Mouse (Mus musculus): ENCODE measurements around the gene Rbfox1. TPM values are rescaled to one million over a fixed set of nuclear protein-coding genes. Genes with fewer than 3 reads are reported as not detected.

Gene Rbfox1
- total and polyA plus RNA-seq, 2 experiments = 0.09 TPM; not detected in 1

DNA sequence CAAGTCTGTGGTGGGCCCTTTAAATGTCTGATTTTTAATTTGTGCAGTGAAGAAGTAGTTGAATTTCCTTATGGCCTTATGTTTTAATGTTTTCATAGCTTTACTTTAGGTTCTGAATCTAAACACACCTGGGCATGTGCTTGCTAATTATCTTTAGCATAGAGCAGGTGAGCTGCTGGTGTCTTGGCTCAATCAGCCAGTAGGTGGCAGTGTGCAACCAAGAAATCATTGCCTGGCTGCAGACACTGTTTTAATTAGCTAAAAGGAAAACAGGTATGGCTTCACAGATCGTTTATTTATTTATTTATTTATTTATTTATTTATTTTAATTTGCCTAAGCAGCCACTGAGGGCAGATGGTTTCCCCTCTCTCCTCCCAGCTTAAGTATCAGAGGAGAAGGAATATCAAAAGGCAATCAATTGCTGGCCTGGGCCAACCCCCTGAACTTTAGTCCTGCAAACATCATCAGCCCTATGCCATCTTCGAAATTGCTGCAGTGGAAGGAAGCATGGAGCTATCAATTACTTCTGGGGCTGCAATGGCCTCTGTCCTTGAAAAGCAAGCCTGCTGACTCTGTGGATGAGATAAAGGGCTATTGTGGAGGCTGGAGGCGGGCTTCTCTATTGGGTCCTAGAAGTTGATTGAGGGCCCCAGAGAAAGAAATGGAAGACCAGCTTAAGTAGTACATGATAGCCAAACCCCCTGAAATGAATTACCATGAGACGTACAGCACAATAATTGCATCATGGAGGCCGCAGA is 618.6 kb downstream of the Rbfox1 start:
- Histone ChIP-seq H3K9ac (ENCODE audit: low read depth, low read length) (no peak overlapping the region), H3K4me1 (ENCODE audit: control insufficient read depth, insufficient read depth, low read length) (peaks cover 2% of the 10 kb centered on the region; the same call in 1 of the 2 replicates), H3K36me3 (ENCODE audit: control insufficient read depth, insufficient read depth, low read length) (no peaks in the 10 kb centered on the region), H3K27me3 (ENCODE audit: control insufficient read depth, insufficient read depth, low read length) (no peaks in the 10 kb centered on the region), H3K79me2 (ENCODE audit: control insufficient read depth, insufficient read depth, low read length) (no peaks in the 10 kb centered on the region), H3K27ac (replicated peaks; ENCODE audit: insufficient read depth, low read depth, low read length) (no peak overlapping the region), H3K4me3 (ENCODE audit: insufficient read depth, low read depth, low read length) (no peak overlapping the region)
- WGBS = 56% methylated on average over 5 of the region's 5 CpGs
- peak; percentile 29 for DNase-seq (ENCODE audit: extremely low read depth, low read depth, low spot score)
- TF ChIP-seq POLR2A (IDR thresholded peaks at IDR 0.05; ENCODE audit: extremely low read depth, insufficient read depth, low read length) = no peak
- TF ChIP-seq CTCF (IDR thresholded peaks at IDR 0.05; ENCODE audit: low read depth, low read length) = peak; percentile 66

DNA sequence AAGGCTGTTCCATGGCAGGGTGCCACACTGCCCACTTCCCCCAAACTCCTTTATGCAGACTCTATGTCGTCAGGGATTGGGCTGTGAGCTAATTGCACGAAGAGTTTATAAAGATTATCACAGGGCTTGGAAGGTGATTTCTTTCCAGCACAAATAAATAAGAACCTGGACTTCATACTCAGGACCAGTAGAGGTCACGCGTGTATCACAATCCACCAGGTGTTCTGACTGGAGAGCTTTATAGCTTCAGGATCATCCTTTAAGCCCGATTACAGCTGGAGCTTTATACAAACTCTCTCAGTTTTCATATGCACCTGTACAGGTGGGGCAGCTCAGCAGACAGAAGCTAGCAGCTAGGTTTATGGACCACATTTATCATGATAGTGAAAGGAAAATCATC is 623.8 kb downstream of the Rbfox1 start:
- H3K36me3 ChIP-seq (ENCODE audit: control insufficient read depth, insufficient read depth, low read length) = no peaks in the 10 kb centered on the region
- H3K4me3 ChIP-seq (ENCODE audit: insufficient read depth, low read depth, low read length) = no peak overlapping the region
- no peaks in the 10 kb centered on the region for H3K79me2 ChIP-seq (ENCODE audit: control insufficient read depth, insufficient read depth, low read length)
- no peaks in the 10 kb centered on the region for H3K27me3 ChIP-seq (ENCODE audit: control insufficient read depth, insufficient read depth, low read length)
- DNase-seq (ENCODE audit: extremely low read depth, low read depth, low spot score) = peak; percentile 3
- TF ChIP-seq CTCF (IDR thresholded peaks at IDR 0.05; ENCODE audit: low read depth, low read length) (no peak), POLR2A (IDR thresholded peaks at IDR 0.05; ENCODE audit: extremely low read depth, insufficient read depth, low read length) (no peak)
- no peak overlapping the region for H3K9ac ChIP-seq (ENCODE audit: low read depth, low read length)
- peaks cover under 1% of the 10 kb centered on the region; the same call in 1 of the 2 replicates for H3K4me1 ChIP-seq (ENCODE audit: control insufficient read depth, insufficient read depth, low read length)
- 66% methylated on average over 5 of the region's 5 CpGs for WGBS
- no peak overlapping the region for H3K27ac ChIP-seq (replicated peaks; ENCODE audit: insufficient read depth, low read depth, low read length)

DNA sequence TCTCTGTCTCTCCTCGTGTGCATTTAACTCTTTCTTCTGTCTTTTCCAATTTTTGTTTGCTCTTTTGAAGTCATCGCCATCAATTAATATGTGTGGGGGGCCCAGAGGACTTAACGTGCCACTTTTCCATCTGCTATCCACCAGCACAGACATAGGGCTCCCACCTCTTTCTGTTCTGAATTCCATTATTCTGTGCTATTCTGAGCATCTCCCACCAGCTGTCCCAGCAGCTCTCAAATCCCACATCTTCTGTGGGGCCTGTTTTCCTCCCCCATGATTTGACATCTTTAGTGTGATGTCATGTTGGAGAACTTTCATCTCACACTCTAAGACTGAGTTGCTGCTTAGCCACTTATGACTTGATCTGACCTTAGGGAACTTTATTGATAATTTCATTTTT is 634.3 kb downstream of the Rbfox1 start:
- no peak for DNase-seq (ENCODE audit: extremely low read depth, low read depth, low spot score)
- H3K79me2 ChIP-seq (ENCODE audit: control insufficient read depth, insufficient read depth, low read length) = no peaks in the 10 kb centered on the region
- TF ChIP-seq POLR2A (IDR thresholded peaks at IDR 0.05; ENCODE audit: extremely low read depth, insufficient read depth, low read length) = no peak
- no peak for TF ChIP-seq CTCF (IDR thresholded peaks at IDR 0.05; ENCODE audit: low read depth, low read length)
- H3K9ac ChIP-seq (ENCODE audit: low read depth, low read length) = no peak overlapping the region
- H3K4me3 ChIP-seq (ENCODE audit: insufficient read depth, low read depth, low read length) = no peak overlapping the region
- no peaks in the 10 kb centered on the region for H3K4me1 ChIP-seq (ENCODE audit: control insufficient read depth, insufficient read depth, low read length)
- WGBS = 72% methylated on average over 3 of the region's 3 CpGs
- H3K36me3 ChIP-seq (ENCODE audit: control insufficient read depth, insufficient read depth, low read length) = no peaks in the 10 kb centered on the region
- H3K27ac ChIP-seq (replicated peaks; ENCODE audit: insufficient read depth, low read depth, low read length) = no peak overlapping the region
- no peaks in the 10 kb centered on the region for H3K27me3 ChIP-seq (ENCODE audit: control insufficient read depth, insufficient read depth, low read length)

DNA sequence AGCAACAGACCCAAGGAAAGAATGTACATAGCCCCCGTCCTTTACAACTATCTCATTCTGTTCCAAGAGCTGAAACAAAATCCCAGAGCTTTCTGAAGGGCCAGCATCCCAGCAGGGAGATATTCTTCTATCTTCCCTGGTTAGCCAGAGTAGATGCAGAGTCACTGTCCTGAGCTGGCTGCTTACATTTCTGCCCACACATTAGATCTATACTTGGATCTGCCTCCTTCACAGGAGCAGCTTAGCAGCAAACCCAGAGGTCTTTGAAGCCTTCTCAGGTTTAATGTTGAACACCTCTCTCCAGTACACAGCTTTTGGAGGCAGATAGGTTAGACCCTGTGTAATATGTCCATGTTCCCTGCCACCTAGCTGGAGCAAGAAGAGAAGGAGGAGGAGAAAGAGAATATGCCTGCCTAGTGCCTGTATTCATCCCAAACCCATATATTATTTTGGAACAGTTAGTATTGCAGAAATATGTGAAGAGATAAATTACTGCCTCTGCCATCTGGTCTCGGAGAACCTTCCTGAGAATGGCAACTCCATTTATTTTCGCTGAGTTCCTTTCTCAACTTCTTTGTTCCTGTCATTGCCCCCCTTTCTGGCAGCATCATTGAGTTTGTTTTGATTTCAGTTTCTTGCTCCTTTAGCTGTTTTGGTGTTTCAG is 640.5 kb downstream of the Rbfox1 start:
- H3K79me2 ChIP-seq (ENCODE audit: control insufficient read depth, insufficient read depth, low read length) = no peaks in the 10 kb centered on the region
- no peaks in the 10 kb centered on the region for H3K36me3 ChIP-seq (ENCODE audit: control insufficient read depth, insufficient read depth, low read length)
- H3K4me1 ChIP-seq (ENCODE audit: control insufficient read depth, insufficient read depth, low read length) = no peaks in the 10 kb centered on the region
- DNase-seq (ENCODE audit: extremely low read depth, low read depth, low spot score) = no peak
- H3K4me3 ChIP-seq (ENCODE audit: insufficient read depth, low read depth, low read length) = no peak overlapping the region
- no peak overlapping the region for H3K27ac ChIP-seq (replicated peaks; ENCODE audit: insufficient read depth, low read depth, low read length)
- WGBS = 68% methylated on average over 3 of the region's 3 CpGs
- no peaks in the 10 kb centered on the region for H3K27me3 ChIP-seq (ENCODE audit: control insufficient read depth, insufficient read depth, low read length)
- TF ChIP-seq CTCF (IDR thresholded peaks at IDR 0.05; ENCODE audit: low read depth, low read length) (no peak), POLR2A (IDR thresholded peaks at IDR 0.05; ENCODE audit: extremely low read depth, insufficient read depth, low read length) (no peak)
- H3K9ac ChIP-seq (ENCODE audit: low read depth, low read length) = no peak overlapping the region

DNA sequence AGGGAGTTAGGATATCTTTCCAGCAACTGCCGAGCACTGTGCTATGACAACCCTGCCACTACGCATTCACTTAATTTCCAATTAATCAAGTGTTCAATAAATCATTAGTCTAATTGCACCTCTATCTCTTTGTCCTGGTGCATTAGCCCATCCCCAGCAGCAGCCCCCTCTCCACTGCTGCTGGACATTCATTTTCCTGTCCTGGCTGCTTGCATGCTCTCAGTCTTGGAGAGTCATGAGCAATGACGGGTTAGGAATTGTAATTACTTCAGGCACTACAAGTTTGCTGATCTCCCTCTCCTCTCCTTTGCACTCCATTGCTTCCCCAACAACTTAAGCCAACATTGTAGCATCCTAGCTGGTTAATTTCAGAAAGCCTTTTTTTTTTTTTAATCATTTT is 646.3 kb downstream of the Rbfox1 start:
- 79% methylated on average over 3 of the region's 3 CpGs for WGBS

More for the DNA sequence above, 646.3 kb downstream of the Rbfox1 start:
- Histone ChIP-seq H3K4me1 (ENCODE audit: control insufficient read depth, insufficient read depth, low read length) (no peaks in the 10 kb centered on the region), H3K27me3 (ENCODE audit: control insufficient read depth, insufficient read depth, low read length) (no peaks in the 10 kb centered on the region), H3K9ac (ENCODE audit: low read depth, low read length) (no peak overlapping the region), H3K79me2 (ENCODE audit: control insufficient read depth, insufficient read depth, low read length) (no peaks in the 10 kb centered on the region), H3K36me3 (ENCODE audit: control insufficient read depth, insufficient read depth, low read length) (no peaks in the 10 kb centered on the region), H3K27ac (replicated peaks; ENCODE audit: insufficient read depth, low read depth, low read length) (no peak overlapping the region), H3K4me3 (ENCODE audit: insufficient read depth, low read depth, low read length) (no peak overlapping the region)
- TF ChIP-seq POLR2A (IDR thresholded peaks at IDR 0.05; ENCODE audit: extremely low read depth, insufficient read depth, low read length) (no peak), CTCF (IDR thresholded peaks at IDR 0.05; ENCODE audit: low read depth, low read length) (no peak)
- no peak for DNase-seq (ENCODE audit: extremely low read depth, low read depth, low spot score)
